Mouse (Mus musculus) neural tube, embryonic 13.5 days (tissue): ENCODE measurements at regions not wholly inside any gene's neighbourhood (a gene's known extent, or its start where the extent isn't known, plus 50 kb on each side); places are given as distances from the start of the nearest gene placed in this dataset.

Source experiments
- ATAC-seq: fragments of 200-750 bp; cut with Nextera tagmentation; 2 replicates; pipeline ENCODE4 v1.8.0; 2017; ENCODE audit warnings: low read depth, mild to moderate bottlenecking, moderate TSS enrichment, moderate library complexity
- H3K27ac ChIP-seq: fragments of 300-500 bp; sonication (generic); replicated peaks from 2 replicates; pipeline ENCODE4 v1.5.1; 2015; ENCODE audit warnings: moderate library complexity, mild to moderate bottlenecking, inconsistent platforms
- H3K27me3 ChIP-seq: fragments of 300-500 bp; sonication (generic); 2 replicates; pipeline ENCODE4 v1.6.1; 2015; ENCODE audit warnings: mild to moderate bottlenecking, inconsistent platforms
- H3K36me3 ChIP-seq: fragments of 300-500 bp; sonication (generic); 2 replicates; pipeline ENCODE4 v1.6.1; 2015; ENCODE audit warnings: mild to moderate bottlenecking, inconsistent platforms
- H3K4me1 ChIP-seq: fragments of 300-500 bp; sonication (generic); replicated peaks from 2 replicates; pipeline ENCODE4 v1.6.1; 2015; ENCODE audit warnings: inconsistent platforms
- H3K4me2 ChIP-seq: fragments of 300-500 bp; sonication (generic); 2 replicates; pipeline ENCODE4 v1.6.1; 2015; ENCODE audit warnings: inconsistent platforms, mild to moderate bottlenecking, moderate library complexity
- H3K4me3 ChIP-seq: fragments of 300-500 bp; sonication (generic); 2 replicates; pipeline ENCODE4 v1.5.1; 2015; ENCODE audit warnings: mild to moderate bottlenecking, inconsistent platforms
- H3K9ac ChIP-seq: fragments of 300-500 bp; sonication (generic); 2 replicates; pipeline ENCODE4 v1.6.1; 2015; ENCODE audit warnings: moderate library complexity, mild to moderate bottlenecking, inconsistent platforms
- H3K9me3 ChIP-seq: fragments of 300-500 bp; sonication (generic); 2 replicates; pipeline ENCODE4 v1.6.1; 2016; ENCODE audit warnings: inconsistent platforms
- WGBS: fragments of 180-500 bp; shearing (Covaris S2); methylation state at CpG from one replicate; pipeline ENCODE4 v1.1.7; 2015; 5-methylcytosine and 5-hydroxymethylcytosine counted together

GRCm38 (mm10) chr12:77539661-77540431 is 301.9 kb downstream of the Fut8 start:
- Histone ChIP-seq H3K4me1 (0 out of 2 replicates have a peak, but pooled peaks cover 3% of the 10 kb centered on the region), H3K27me3 (no peaks in the 10 kb centered on the region), H3K9ac (no peak overlapping the region), H3K4me2 (no peak overlapping the region), H3K4me3 (no peak overlapping the region), H3K27ac (no peak overlapping the region), H3K36me3 (no peaks in the 10 kb centered on the region), H3K9me3 (no peaks in the 10 kb centered on the region)
- 75% methylated on average over 10 of the region's 10 CpGs for WGBS
- ATAC-seq = no peak

GRCm38 (mm10) chr12:77541051-77541765 is 303.3 kb downstream of the Fut8 start:
- WGBS = 82% methylated on average over 10 of the region's 10 CpGs
- Histone ChIP-seq H3K4me2 (no peak overlapping the region), H3K27ac (no peak overlapping the region), H3K27me3 (no peaks in the 10 kb centered on the region), H3K9ac (no peak overlapping the region), H3K4me1 (0 out of 2 replicates have a peak, but pooled peaks cover 3% of the 10 kb centered on the region), H3K9me3 (no peaks in the 10 kb centered on the region), H3K4me3 (no peak overlapping the region), H3K36me3 (no peaks in the 10 kb centered on the region)
- ATAC-seq = no peak

- WGBS = 85% methylated on average over 4 of the region's 4 CpGs
These were observed 303.9 kb downstream of the Fut8 start for GRCm38 (mm10) chr12:77541826-77542225.

GRCm38 (mm10) chr12:77543651-77544050 is 305.7 kb downstream of the Fut8 start:
- H3K4me3 ChIP-seq = no peak overlapping the region
- no peaks in the 10 kb centered on the region for H3K36me3 ChIP-seq
- no peak overlapping the region for H3K9ac ChIP-seq
- H3K4me2 ChIP-seq = no peak overlapping the region
- no peaks in the 10 kb centered on the region for H3K9me3 ChIP-seq
- no peaks in the 10 kb centered on the region for H3K27me3 ChIP-seq
- H3K27ac ChIP-seq = no peak overlapping the region
- ATAC-seq = no peak
- 0 out of 2 replicates have a peak, but pooled peaks cover 3% of the 10 kb centered on the region for H3K4me1 ChIP-seq
- WGBS = 89% methylated on average over 6 of the region's 6 CpGs

More at GRCm38 (mm10) chr12:77541826-77542225, 303.9 kb downstream of the Fut8 start:
- no peaks in the 10 kb centered on the region for H3K36me3 ChIP-seq
- H3K27me3 ChIP-seq = no peaks in the 10 kb centered on the region
- no peak overlapping the region for H3K9ac ChIP-seq
- no peak for ATAC-seq
- H3K4me2 ChIP-seq = no peak overlapping the region
- H3K27ac ChIP-seq = no peak overlapping the region
- H3K9me3 ChIP-seq = no peaks in the 10 kb centered on the region
- no peak overlapping the region for H3K4me3 ChIP-seq
- 0 out of 2 replicates have a peak, but pooled peaks cover 3% of the 10 kb centered on the region for H3K4me1 ChIP-seq

GRCm38 (mm10) chr12:77546165-77546564 is 308.2 kb downstream of the Fut8 start:
- Histone ChIP-seq H3K27me3 (no peaks in the 10 kb centered on the region), H3K4me2 (no peak overlapping the region), H3K36me3 (no peaks in the 10 kb centered on the region), H3K9ac (no peak overlapping the region), H3K27ac (no peak overlapping the region), H3K9me3 (no peaks in the 10 kb centered on the region), H3K4me3 (no peak overlapping the region), H3K4me1 (no peaks in the 10 kb centered on the region)
- ATAC-seq = no peak
- WGBS = 62% methylated on average over 2 of the region's 2 CpGs

- H3K27me3 ChIP-seq = peaks cover 17% of the 10 kb centered on the region
These were observed 330.4 kb downstream of the Fut8 start for GRCm38 (mm10) chr12:77568286-77568685.

GRCm38 (mm10) chr12:77570501-77570900 is 332.6 kb downstream of the Fut8 start:
- Histone ChIP-seq H3K4me3 (no peak overlapping the region), H3K4me2 (no peak overlapping the region), H3K36me3 (no peaks in the 10 kb centered on the region), H3K27ac (no peak overlapping the region), H3K4me1 (peaks cover 5% of the 10 kb centered on the region), H3K9ac (no peak overlapping the region), H3K9me3 (no peaks in the 10 kb centered on the region), H3K27me3 (peaks cover 17% of the 10 kb centered on the region)
- WGBS = 87% methylated on average over 3 of the region's 3 CpGs
- ATAC-seq = no peak

More at GRCm38 (mm10) chr12:77568286-77568685, 330.4 kb downstream of the Fut8 start:
- Histone ChIP-seq H3K4me1 (peaks cover 5% of the 10 kb centered on the region), H3K27ac (no peak overlapping the region), H3K4me2 (no peak overlapping the region), H3K4me3 (no peak overlapping the region), H3K36me3 (no peaks in the 10 kb centered on the region), H3K9ac (no peak overlapping the region), H3K9me3 (no peaks in the 10 kb centered on the region)
- no peak for ATAC-seq
- WGBS = 11% methylated on average over 3 of the region's 3 CpGs

GRCm38 (mm10) chr12:77571071-77571470 is 333.1 kb downstream of the Fut8 start:
- H3K9me3 ChIP-seq = no peaks in the 10 kb centered on the region
- WGBS = 72% methylated on average over 5 of the region's 5 CpGs
- no peak overlapping the region for H3K4me2 ChIP-seq
- H3K27me3 ChIP-seq = peaks cover 17% of the 10 kb centered on the region
- no peak overlapping the region for H3K4me3 ChIP-seq
- H3K4me1 ChIP-seq = peaks cover 5% of the 10 kb centered on the region
- H3K9ac ChIP-seq = no peak overlapping the region
- no peak overlapping the region for H3K27ac ChIP-seq
- H3K36me3 ChIP-seq = no peaks in the 10 kb centered on the region
- no peak for ATAC-seq

- ATAC-seq = no peak
- Histone ChIP-seq H3K9ac (no peak overlapping the region), H3K9me3 (no peaks in the 10 kb centered on the region), H3K4me2 (no peak overlapping the region), H3K27me3 (peaks cover 5% of the 10 kb centered on the region), H3K4me3 (no peak overlapping the region), H3K36me3 (no peaks in the 10 kb centered on the region), H3K27ac (no peak overlapping the region), H3K4me1 (peaks cover 5% of the 10 kb centered on the region)
- 78% methylated on average over 3 of the region's 3 CpGs for WGBS
These were observed 337.1 kb downstream of the Fut8 start for GRCm38 (mm10) chr12:77575046-77575445.

GRCm38 (mm10) chr12:77588297-77588696 is 350.4 kb downstream of the Fut8 start:
- H3K4me3 ChIP-seq = no peak overlapping the region
- no peak for ATAC-seq
- 44% methylated on average over 2 of the region's 2 CpGs for WGBS

GRCm38 (mm10) chr12:77589416-77589815 is 351.5 kb downstream of the Fut8 start:
- H3K9ac ChIP-seq = no peak overlapping the region
- WGBS = 76% methylated on average over 5 of the region's 5 CpGs

More at GRCm38 (mm10) chr12:77588297-77588696, 350.4 kb downstream of the Fut8 start:
- Histone ChIP-seq H3K36me3 (no peaks in the 10 kb centered on the region), H3K4me2 (no peak overlapping the region), H3K9ac (no peak overlapping the region), H3K27ac (no peak overlapping the region), H3K9me3 (no peaks in the 10 kb centered on the region), H3K4me1 (no peaks in the 10 kb centered on the region), H3K27me3 (no peaks in the 10 kb centered on the region)

GRCm38 (mm10) chr12:77594092-77594491 is 356.2 kb downstream of the Fut8 start:
- H3K9me3 ChIP-seq = no peaks in the 10 kb centered on the region
- 93% methylated on average over 1 of the region's 1 CpGs for WGBS
- H3K9ac ChIP-seq = no peak overlapping the region
- H3K4me2 ChIP-seq = no peak overlapping the region
- H3K27me3 ChIP-seq = no peaks in the 10 kb centered on the region
- no peaks in the 10 kb centered on the region for H3K36me3 ChIP-seq
- no peak for ATAC-seq
- peaks cover 4% of the 10 kb centered on the region; the same call in 1 of the 2 replicates for H3K4me1 ChIP-seq
- no peak overlapping the region for H3K4me3 ChIP-seq
- H3K27ac ChIP-seq = no peak overlapping the region

More at GRCm38 (mm10) chr12:77589416-77589815, 351.5 kb downstream of the Fut8 start:
- no peak overlapping the region for H3K27ac ChIP-seq
- ATAC-seq = no peak
- no peaks in the 10 kb centered on the region for H3K9me3 ChIP-seq
- H3K4me2 ChIP-seq = no peak overlapping the region
- H3K27me3 ChIP-seq = no peaks in the 10 kb centered on the region
- no peaks in the 10 kb centered on the region for H3K36me3 ChIP-seq
- no peaks in the 10 kb centered on the region for H3K4me1 ChIP-seq
- H3K4me3 ChIP-seq = no peak overlapping the region
